Mouse (Mus musculus): ENCODE results near the gene Commd3. TPM values are rescaled to one million over a fixed set of nuclear protein-coding genes. Genes with fewer than 3 reads are reported as not detected.

Commd3 gene
- polyA plus RNA-seq, 2 experiments from 2014 or later: 207 to 209 TPM

- no peak for ATAC-seq
These were observed 52.3 kb downstream of the Commd3 start for GRCm38 (mm10) chr2:18724462-18724861.

Other genes starting within 250 kb of the Commd3 start
- gene Bmi1, start 4.6 kb downstream of the Commd3 start, polyA plus RNA-seq (2017; shearing (Covaris generic)): 10 to 100 TPM; 10.6 to 14.4 TPM
- not detected for gene Spag6, start 21.6 kb downstream of the Commd3 start, polyA plus RNA-seq (2017; shearing (Covaris generic))

All from CD4-positive, CD25-positive, alpha-beta regulatory T cell, adult 4 months (primary cell).